ENCODE assay signal across 28 mouse cellular contexts in genomic region chr3:69114760-69115159, GRCm38 (mm10). TPM values are rescaled to one million over a fixed set of nuclear protein-coding genes. Genes with fewer than 3 reads are reported as not detected.
DNase-seq lines count a peak whose midpoint lies in the region; ATAC-seq and TF ChIP-seq lines count a peak whose summit lies in the region.
"Had no signal": no experiment of that assay in that cellular context is flagged by ENCODE, and none has a peak within 500 bp of the region (broad histone marks: within the 10 kb centered on the region; RNA-seq: fewer than 3 reads in every experiment).

No protein-coding gene starts in this region.

- no peak overlapping the region for H3K4me2 ChIP-seq in kidney, postnatal 0 days (ENCODE audit: low read length)
- H3K4me2 ChIP-seq in intestine, embryonic 16.5 days (ENCODE audit: low read depth, low read length) = 0 out of 2 replicates have a peak overlapping the region, but pooled peaks have one; percentile 1
- H3K4me2 ChIP-seq in forebrain, embryonic 13.5 days = no peak overlapping the region
- H3K4me2 ChIP-seq: forebrain, embryonic 12.5 days; heart, embryonic 11.5 days; hindbrain, embryonic 14.5 days; limb, embryonic 13.5 days; lung, embryonic 14.5 days; midbrain, embryonic 12.5 days; neural tube, embryonic 13.5 days; stomach, embryonic 15.5 days had no signal

- peaks cover 5% of the 10 kb centered on the region; the same call in 1 of the 2 replicates for H3K4me1 ChIP-seq in kidney, postnatal 0 days (replicated peaks; ENCODE audit: insufficient read depth, low read length)
- 0 out of 2 replicates have a peak, but pooled peaks cover 2% of the 10 kb centered on the region for H3K4me1 ChIP-seq in intestine, embryonic 16.5 days (ENCODE audit: control insufficient read depth, insufficient read depth, low read length)
- 0 out of 2 replicates have a peak, but pooled peaks cover 9% of the 10 kb centered on the region for H3K4me1 ChIP-seq in forebrain, embryonic 13.5 days
- H3K4me1 ChIP-seq: stomach, embryonic 15.5 days had no signal

- no peak for TF ChIP-seq CTCF in kidney, postnatal 0 days (IDR thresholded peaks at IDR 0.05; ENCODE audit: low read depth)

- intact Hi-C loops in left cerebral cortex, postnatal 36 days (cut with DNase I) = no loop called here

- H3K36me3 ChIP-seq in kidney, postnatal 0 days (ENCODE audit: insufficient read depth, low read length) = no peaks in the 10 kb centered on the region
- H3K36me3 ChIP-seq in intestine, embryonic 16.5 days (ENCODE audit: control insufficient read depth, insufficient read depth, low read length) = no peaks in the 10 kb centered on the region
- H3K36me3 ChIP-seq in forebrain, embryonic 13.5 days (ENCODE audit: poor library complexity, severe bottlenecking) = no peaks in the 10 kb centered on the region
- H3K36me3 ChIP-seq: forebrain, embryonic 12.5 days; limb, embryonic 13.5 days; midbrain, embryonic 12.5 days; neural tube, embryonic 13.5 days; stomach, embryonic 15.5 days had no signal

- 59% methylated on average over 1 of the region's 1 CpGs for WGBS in kidney, postnatal 0 days
- 72% methylated on average over 1 of the region's 1 CpGs for WGBS in intestine, embryonic 16.5 days
- WGBS in forebrain, embryonic 13.5 days = 83% methylated on average over 1 of the region's 1 CpGs

- H3K4me3 ChIP-seq in kidney, postnatal 0 days (replicated peaks; ENCODE audit: low read depth, low read length) = no peak overlapping the region
- H3K4me3 ChIP-seq in intestine, embryonic 16.5 days (ENCODE audit: low read length) = no peak overlapping the region
- no peak overlapping the region for H3K4me3 ChIP-seq in forebrain, embryonic 13.5 days
- H3K4me3 ChIP-seq: forebrain, embryonic 12.5 days; left cerebral cortex, adult 2 months; limb, embryonic 13.5 days; midbrain, embryonic 12.5 days; neural tube, embryonic 13.5 days; stomach, embryonic 15.5 days had no signal

- H3K9me3 ChIP-seq in kidney, postnatal 0 days (replicated peaks; ENCODE audit: low read length) = no peaks in the 10 kb centered on the region
- no peaks in the 10 kb centered on the region for H3K9me3 ChIP-seq in intestine, embryonic 16.5 days (ENCODE audit: control insufficient read depth, low read length)
- H3K9me3 ChIP-seq in forebrain, embryonic 13.5 days (replicated peaks) = no peaks in the 10 kb centered on the region
- H3K9me3 ChIP-seq: forebrain, embryonic 12.5 days; limb, embryonic 13.5 days; midbrain, embryonic 12.5 days; neural tube, embryonic 13.5 days; stomach, embryonic 15.5 days had no signal

- peak overlapping the region; percentile 31; the same call in 1 of the 2 replicates for H3K27ac ChIP-seq in kidney, postnatal 0 days
- H3K27ac ChIP-seq in intestine, embryonic 16.5 days (ENCODE audit: low read length) = no peak overlapping the region; the same call in 1 of the 2 replicates
- no peak overlapping the region for H3K27ac ChIP-seq in forebrain, embryonic 13.5 days
- H3K27ac ChIP-seq: forebrain, embryonic 12.5 days; hindbrain, embryonic 14.5 days; left cerebral cortex, adult 2 months; limb, embryonic 13.5 days; liver, embryonic 14.5 days; midbrain, embryonic 12.5 days; neural tube, embryonic 13.5 days; stomach, embryonic 15.5 days had no signal

- no peaks in the 10 kb centered on the region for H3K27me3 ChIP-seq in kidney, postnatal 0 days (ENCODE audit: insufficient read depth, low read length)
- no peaks in the 10 kb centered on the region for H3K27me3 ChIP-seq in intestine, embryonic 16.5 days (replicated peaks; ENCODE audit: control insufficient read depth, insufficient read depth, low read length)
- H3K27me3 ChIP-seq in forebrain, embryonic 13.5 days = no peaks in the 10 kb centered on the region
- H3K27me3 ChIP-seq: forebrain, embryonic 12.5 days; limb, embryonic 13.5 days; midbrain, embryonic 12.5 days; neural tube, embryonic 13.5 days; Patski; stomach, embryonic 15.5 days had no signal

- no peak for DNase-seq in kidney, postnatal 0 days (ENCODE audit: low spot score)
- no peak for DNase-seq in kidney, postnatal 10 days
- DNase-seq in left cerebral cortex, postnatal 36 days (ENCODE audit: low spot score in 2 of 2) = no peak
- DNase-seq: adrenal gland, postnatal 36 days; cerebellum, adult 2 months; cerebellum, postnatal 14 days; gastrocnemius, postnatal 25 days; heart, adult 18-20 months; kidney, postnatal 25 days; lung, embryonic 14.5 days; lung, postnatal 14 days; right cerebral cortex, postnatal 14 days; thymus, postnatal 14 days had no signal

- no peak for ATAC-seq in kidney, postnatal 0 days (replicated peaks; ENCODE audit: low FRiP score, low read depth)
- ATAC-seq in CD4-positive, CD25-positive, alpha-beta regulatory T cell, adult 4 months = peak; percentile 64
- ATAC-seq in activated CD4-positive, CD25-positive, alpha-beta regulatory T cell, adult 4 months = peak; percentile 9
- no peak for ATAC-seq in intestine, embryonic 16.5 days
- no peak for ATAC-seq in erythroblast, adult 5-6 weeks (replicated peaks; ENCODE audit: low FRiP score, poor library complexity, severe bottlenecking)
- ATAC-seq in forebrain, embryonic 13.5 days = no peak

- H3K9ac ChIP-seq in kidney, postnatal 0 days (ENCODE audit: low read depth, low read length) = no peak overlapping the region
- H3K9ac ChIP-seq in intestine, embryonic 16.5 days (ENCODE audit: low read depth, low read length) = no peak overlapping the region
- no peak overlapping the region for H3K9ac ChIP-seq in forebrain, embryonic 13.5 days
- H3K9ac ChIP-seq: forebrain, embryonic 12.5 days; hindbrain, embryonic 14.5 days; limb, embryonic 13.5 days; liver, embryonic 14.5 days; lung, embryonic 14.5 days; midbrain, embryonic 12.5 days; neural tube, embryonic 13.5 days; stomach, embryonic 15.5 days had no signal

RNA-seq across cellular contexts. Expression of gene Kpna4, which starts 12.2 kb away (rescaled TPM):
- 29.5 and 29.7 TPM in 2 replicates for polyA plus RNA-seq in kidney, postnatal 0 days (2015; fragmentation: Nextera tagmentation; extraction: Ambion mirVana)
- 10 to 100 TPM; 27.6 to 39.6 TPM for polyA plus RNA-seq in CD4-positive, CD25-positive, alpha-beta regulatory T cell, adult 4 months (2017; shearing (Covaris generic))
- polyA plus RNA-seq in activated CD4-positive, CD25-positive, alpha-beta regulatory T cell, adult 4 months (2017; shearing (Covaris generic)) = 10 to 100 TPM; 27.2 to 36.5 TPM
- polyA plus RNA-seq in intestine, embryonic 16.5 days (2015; fragmentation: Nextera tagmentation; extraction: Ambion mirVana) = 18.9 and 19.1 TPM in 2 replicates
- total RNA-seq in erythroblast, adult 5-6 weeks (2015; ENCODE audit: low replicate concordance) = 18.0 and 21.3 TPM in 2 replicates
- total RNA-seq in erythroblast, adult 5-6 weeks (2017; ENCODE audit: low replicate concordance) = 26.9 and 29.1 TPM in 2 replicates
- polyA plus RNA-seq in forebrain, embryonic 13.5 days (2015; fragmentation: Nextera tagmentation; extraction: Ambion mirVana) = 36.4 and 37.5 TPM in 2 replicates
- total RNA-seq in left cerebral cortex, postnatal 36 days (2021) = 10 to 100 TPM; 64.6 to 73.1 TPM

Comparison
In these comparisons a context has a peak if more than half of its experiments do, and no peak if none do; other contexts are left out.
1. ATAC-seq: peak in CD4-positive, CD25-positive, alpha-beta regulatory T cell, adult 4 months (single experiment) and activated CD4-positive, CD25-positive, alpha-beta regulatory T cell, adult 4 months (single experiment); none in kidney, postnatal 0 days (single experiment), intestine, embryonic 16.5 days (single experiment), erythroblast, adult 5-6 weeks (single experiment) and forebrain, embryonic 13.5 days (single experiment).